Mouse (Mus musculus): ENCODE data around the gene Mtx3. TPM values are rescaled to one million over a fixed set of nuclear protein-coding genes. Genes with fewer than 3 reads are reported as not detected.

Mtx3 gene
- polyA plus RNA-seq, 1 experiment from 2014 or later, result 1.2 TPM

DNA sequence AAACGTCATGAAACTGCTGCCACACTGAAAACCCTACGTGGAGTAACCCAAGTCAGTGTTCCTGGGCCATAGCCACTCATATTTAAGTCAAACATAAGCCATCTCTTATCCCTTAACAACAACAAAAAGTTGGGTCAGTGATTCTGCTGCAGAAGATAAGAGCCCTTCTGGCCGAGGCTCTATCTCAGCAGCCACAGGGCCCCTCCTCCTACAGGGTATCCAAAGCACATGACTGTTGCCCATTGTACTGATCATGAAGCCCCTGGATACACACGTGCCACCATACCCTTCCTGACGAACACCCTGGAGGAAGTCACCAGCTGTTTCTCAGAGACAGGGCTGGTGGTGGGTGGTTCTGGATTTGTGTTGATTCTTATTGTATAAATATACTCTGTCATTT, 3.4 kb downstream of the Mtx3 start:
- H3K4me2 ChIP-seq (replicated peaks; ENCODE audit: low read depth), result no peak overlapping the region
- H3K9me3 ChIP-seq (ENCODE audit: control insufficient read depth, low read length), result no peaks in the 10 kb centered on the region
- no peaks in the 10 kb centered on the region for H3K27me3 ChIP-seq (ENCODE audit: control insufficient read depth, insufficient read depth, low read length)
- TF ChIP-seq EP300 (optimal IDR thresholded peaks at IDR 0.05), result no peak
- no peak for TF ChIP-seq CTCF (IDR thresholded peaks at IDR 0.05; ENCODE audit: low read depth)
- ATAC-seq (ENCODE audit: low FRiP score, low TSS enrichment), result no peak
- DNase-seq (ENCODE audit: low spot score), result no peak
- H3K36me3 ChIP-seq (ENCODE audit: control insufficient read depth, insufficient read depth, low read length), result peaks cover 12% of the 10 kb centered on the region; the same call in 1 of the 2 replicates
- no peak overlapping the region for H3K4me3 ChIP-seq (ENCODE audit: low read depth, low read length)
- no peak overlapping the region for H3K27ac ChIP-seq (replicated peaks)
- H3K9ac ChIP-seq (ENCODE audit: low read length), result no peak overlapping the region
- WGBS, result 72% methylated on average over 5 of the region's 5 CpGs
- peaks cover 2% of the 10 kb centered on the region; the same call in 1 of the 2 replicates for H3K4me1 ChIP-seq (replicated peaks; ENCODE audit: control insufficient read depth, insufficient read depth)

GRCm38 (mm10) chr13:92855901-92856300, 11.3 kb downstream of the Mtx3 start:
- no peak for DNase-seq (ENCODE audit: low spot score)
- H3K36me3 ChIP-seq (ENCODE audit: control insufficient read depth, insufficient read depth, low read length), result peaks cover 3% of the 10 kb centered on the region; the same call in 1 of the 2 replicates
- H3K9me3 ChIP-seq (ENCODE audit: control insufficient read depth, low read length), result no peaks in the 10 kb centered on the region
- TF ChIP-seq CTCF (IDR thresholded peaks at IDR 0.05; ENCODE audit: low read depth) (peak; percentile 50), EP300 (optimal IDR thresholded peaks at IDR 0.05) (no peak)
- H3K4me2 ChIP-seq (replicated peaks; ENCODE audit: low read depth), result no peak overlapping the region
- WGBS, result 81% methylated on average over 4 of the region's 4 CpGs
- no peak for ATAC-seq (ENCODE audit: low FRiP score, low TSS enrichment)
- H3K27me3 ChIP-seq (ENCODE audit: control insufficient read depth, insufficient read depth, low read length), result no peaks in the 10 kb centered on the region
- no peaks in the 10 kb centered on the region for H3K4me1 ChIP-seq (replicated peaks; ENCODE audit: control insufficient read depth, insufficient read depth)
- H3K4me3 ChIP-seq (ENCODE audit: low read depth, low read length), result no peak overlapping the region
- no peak overlapping the region for H3K9ac ChIP-seq (ENCODE audit: low read length)
- no peak overlapping the region for H3K27ac ChIP-seq (replicated peaks)

GRCm38 (mm10) chr13:92858808-92859207, 14.2 kb downstream of the Mtx3 start:
- no peaks in the 10 kb centered on the region for H3K27me3 ChIP-seq (ENCODE audit: control insufficient read depth, insufficient read depth, low read length)
- no peak overlapping the region for H3K27ac ChIP-seq (replicated peaks)
- H3K4me1 ChIP-seq (replicated peaks; ENCODE audit: control insufficient read depth, insufficient read depth), result no peaks in the 10 kb centered on the region
- H3K4me3 ChIP-seq (ENCODE audit: low read depth, low read length), result no peak overlapping the region
- ATAC-seq (ENCODE audit: low FRiP score, low TSS enrichment), result no peak
- no peaks in the 10 kb centered on the region for H3K36me3 ChIP-seq (ENCODE audit: control insufficient read depth, insufficient read depth, low read length)
- TF ChIP-seq CTCF (IDR thresholded peaks at IDR 0.05; ENCODE audit: low read depth) (no peak), EP300 (optimal IDR thresholded peaks at IDR 0.05) (no peak)
- DNase-seq (ENCODE audit: low spot score), result no peak
- H3K9me3 ChIP-seq (ENCODE audit: control insufficient read depth, low read length), result no peaks in the 10 kb centered on the region
- H3K4me2 ChIP-seq (replicated peaks; ENCODE audit: low read depth), result no peak overlapping the region
- no peak overlapping the region for H3K9ac ChIP-seq (ENCODE audit: low read length)
- WGBS, result 60% methylated on average over 5 of the region's 5 CpGs

- H3K9me3 ChIP-seq (ENCODE audit: control insufficient read depth, low read length), result no peaks in the 10 kb centered on the region
- H3K4me3 ChIP-seq (ENCODE audit: low read depth, low read length), result no peak overlapping the region
- no peak overlapping the region for H3K27ac ChIP-seq (replicated peaks)
- TF ChIP-seq CTCF (IDR thresholded peaks at IDR 0.05; ENCODE audit: low read depth) (no peak), EP300 (optimal IDR thresholded peaks at IDR 0.05) (no peak)
- H3K4me2 ChIP-seq (replicated peaks; ENCODE audit: low read depth), result no peak overlapping the region
- no peak for ATAC-seq (ENCODE audit: low FRiP score, low TSS enrichment)
- H3K36me3 ChIP-seq (ENCODE audit: control insufficient read depth, insufficient read depth, low read length), result no peaks in the 10 kb centered on the region
- H3K9ac ChIP-seq (ENCODE audit: low read length), result no peak overlapping the region
- no peaks in the 10 kb centered on the region for H3K27me3 ChIP-seq (ENCODE audit: control insufficient read depth, insufficient read depth, low read length)
- WGBS, result 80% methylated on average over 4 of the region's 4 CpGs
- H3K4me1 ChIP-seq (replicated peaks; ENCODE audit: control insufficient read depth, insufficient read depth), result no peaks in the 10 kb centered on the region
- DNase-seq (ENCODE audit: low spot score), result no peak
These were observed 15.4 kb downstream of the Mtx3 start for GRCm38 (mm10) chr13:92859959-92860358.

DNA sequence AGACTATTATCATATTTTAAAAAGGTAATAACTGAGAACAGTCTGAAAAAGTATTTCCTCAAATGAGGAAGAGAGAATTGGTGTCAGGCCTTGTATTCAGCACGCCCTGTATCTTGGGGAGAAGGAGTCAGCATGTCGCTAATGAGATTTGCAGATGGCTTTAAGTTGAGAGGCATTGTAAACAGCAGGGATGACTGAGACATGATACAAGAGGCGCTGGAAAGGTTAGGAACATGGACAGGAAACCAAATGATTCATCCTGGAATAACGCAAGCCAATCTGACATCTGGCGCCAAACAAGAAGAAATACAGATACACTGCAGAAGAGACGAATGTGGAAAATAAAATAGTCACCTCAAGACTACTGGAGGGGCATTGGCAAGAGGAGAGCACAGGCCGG, 20.8 kb downstream of the Mtx3 start:
- H3K4me3 ChIP-seq (ENCODE audit: low read depth, low read length), result no peak overlapping the region
- H3K36me3 ChIP-seq (ENCODE audit: control insufficient read depth, insufficient read depth, low read length), result no peaks in the 10 kb centered on the region
- no peak overlapping the region for H3K27ac ChIP-seq (replicated peaks)
- no peak for TF ChIP-seq CTCF (IDR thresholded peaks at IDR 0.05; ENCODE audit: low read depth)
- TF ChIP-seq EP300 (optimal IDR thresholded peaks at IDR 0.05), result no peak
- no peak overlapping the region for H3K9ac ChIP-seq (ENCODE audit: low read length)
- 43% methylated on average over 7 of the region's 7 CpGs for WGBS
- no peak for ATAC-seq (ENCODE audit: low FRiP score, low TSS enrichment)
- no peak overlapping the region for H3K4me2 ChIP-seq (replicated peaks; ENCODE audit: low read depth)
- H3K9me3 ChIP-seq (ENCODE audit: control insufficient read depth, low read length), result no peaks in the 10 kb centered on the region
- DNase-seq (ENCODE audit: low spot score), result no peak
- no peaks in the 10 kb centered on the region for H3K27me3 ChIP-seq (ENCODE audit: control insufficient read depth, insufficient read depth, low read length)
- H3K4me1 ChIP-seq (replicated peaks; ENCODE audit: control insufficient read depth, insufficient read depth), result no peaks in the 10 kb centered on the region

- DNase-seq (ENCODE audit: low spot score), result no peak
- no peak overlapping the region for H3K4me2 ChIP-seq (replicated peaks; ENCODE audit: low read depth)
- H3K9ac ChIP-seq (ENCODE audit: low read length), result no peak overlapping the region
- no peak overlapping the region for H3K27ac ChIP-seq (replicated peaks)
- no peaks in the 10 kb centered on the region for H3K27me3 ChIP-seq (ENCODE audit: control insufficient read depth, insufficient read depth, low read length)
- no peaks in the 10 kb centered on the region for H3K36me3 ChIP-seq (ENCODE audit: control insufficient read depth, insufficient read depth, low read length)
- H3K4me3 ChIP-seq (ENCODE audit: low read depth, low read length), result no peak overlapping the region
- WGBS, result 76% methylated on average over 1 of the region's 1 CpGs
- TF ChIP-seq CTCF (IDR thresholded peaks at IDR 0.05; ENCODE audit: low read depth) (peak; percentile 54), EP300 (optimal IDR thresholded peaks at IDR 0.05) (no peak)
- no peaks in the 10 kb centered on the region for H3K4me1 ChIP-seq (replicated peaks; ENCODE audit: control insufficient read depth, insufficient read depth)
- no peak for ATAC-seq (ENCODE audit: low FRiP score, low TSS enrichment)
- H3K9me3 ChIP-seq (ENCODE audit: control insufficient read depth, low read length), result no peaks in the 10 kb centered on the region
These were observed 22.1 kb downstream of the Mtx3 start for GRCm38 (mm10) chr13:92866680-92867079.

All from stomach, postnatal 0 days (tissue).